Mouse (Mus musculus) heart, embryonic 13.5 days (tissue): ENCODE measurements around the gene Abca8a. TPM values are rescaled to one million over a fixed set of nuclear protein-coding genes. Genes with fewer than 3 reads are reported as not detected.

Experiments
- ATAC-seq: fragments of 200-750 bp; cut with Nextera tagmentation; 2 replicates; pipeline ENCODE4 v1.8.0; 2017; ENCODE audit warnings: moderate TSS enrichment; ENCODE audit not compliant: insufficient number of reproducible peaks, low FRiP score, low TSS enrichment; ENCODE audit errors: extremely low read depth
- H3K27ac ChIP-seq: fragments of 300-500 bp; sonication (generic); replicated peaks from 2 replicates; pipeline ENCODE4 v1.5.1; 2015; ENCODE audit warnings: moderate library complexity, mild to moderate bottlenecking, inconsistent platforms
- H3K27me3 ChIP-seq: fragments of 300-500 bp; sonication (generic); replicated peaks from 2 replicates; pipeline ENCODE4 v1.6.1; 2015; ENCODE audit warnings: mild to moderate bottlenecking, inconsistent platforms
- H3K36me3 ChIP-seq: fragments of 300-500 bp; sonication (generic); 2 replicates; pipeline ENCODE4 v1.6.1; 2015; ENCODE audit warnings: mild to moderate bottlenecking, inconsistent platforms
- H3K4me1 ChIP-seq: fragments of 300-500 bp; sonication (generic); 2 replicates; pipeline ENCODE4 v1.6.1; 2015; ENCODE audit warnings: inconsistent platforms
- H3K4me2 ChIP-seq: fragments of 300-500 bp; sonication (generic); 2 replicates; pipeline ENCODE4 v1.6.1; 2015; ENCODE audit warnings: inconsistent platforms, mild to moderate bottlenecking, moderate library complexity
- H3K4me3 ChIP-seq: fragments of 300-500 bp; sonication (generic); 2 replicates; pipeline ENCODE4 v1.5.1; 2015; ENCODE audit warnings: moderate library complexity, mild to moderate bottlenecking, inconsistent platforms
- H3K9ac ChIP-seq: fragments of 300-500 bp; sonication (generic); 2 replicates; pipeline ENCODE4 v1.6.1; 2015; ENCODE audit warnings: inconsistent platforms, mild to moderate bottlenecking, moderate library complexity
- H3K9me3 ChIP-seq: fragments of 300-500 bp; sonication (generic); 2 replicates; pipeline ENCODE4 v1.6.1; 2016; ENCODE audit warnings: inconsistent platforms
- WGBS: fragments of 180-500 bp; shearing (Covaris S2); methylation state at CpG from one replicate; pipeline ENCODE4 v1.1.7; 2015; ENCODE audit warnings: mixed read lengths; 5-methylcytosine and 5-hydroxymethylcytosine counted together
- polyA plus RNA-seq: library from polyadenylated mRNA; unstranded; fragments of >200 nt; fragmentation: Nextera tagmentation; extraction: Ambion mirVana; gene quantifications from 2 replicates; pipeline ENCODE4 v1.2.1, GENCODE M21; 2015

Abca8a gene
- 0.79 and 0.98 TPM in 2 replicates for polyA plus RNA-seq

DNA sequence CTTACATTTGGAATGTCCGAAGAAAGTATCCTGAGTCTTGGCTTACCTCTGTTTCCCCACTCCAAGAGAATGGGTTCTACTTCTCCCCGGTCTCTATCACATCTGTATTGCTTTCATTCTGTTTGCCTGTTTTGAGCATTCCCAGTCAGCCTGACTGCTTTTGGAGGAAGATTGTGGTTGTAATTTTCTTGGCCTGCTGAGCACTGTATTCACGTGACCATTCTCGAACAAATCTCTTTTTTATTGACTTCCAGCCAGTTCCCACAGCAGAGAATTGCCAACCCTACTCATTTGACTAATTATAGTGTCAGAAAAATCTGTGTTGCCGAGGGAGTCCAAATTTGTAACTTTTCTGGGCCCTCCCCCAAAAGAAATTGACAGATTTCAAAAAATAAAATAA, at the start of gene Abca8a:
Abca8a (minus strand) TSS at position 121 of the 400 bp plus-strand sequence.
- H3K4me1 ChIP-seq = no peaks in the 10 kb centered on the region
- no peaks in the 10 kb centered on the region for H3K27me3 ChIP-seq
- no peak within 1 kb of the TSS for H3K4me3 ChIP-seq
- H3K36me3 ChIP-seq = no peaks in the 10 kb centered on the region
- H3K27ac ChIP-seq = no peak within 1 kb of the TSS
- WGBS = 70% methylated on average over 5 of the region's 5 CpGs
- H3K9ac ChIP-seq = no peak within 1 kb of the TSS
- no peak within 1 kb of the TSS for H3K4me2 ChIP-seq
- H3K9me3 ChIP-seq = 0 out of 2 replicates have a peak, but pooled peaks cover 3% of the 10 kb centered on the region
- ATAC-seq = no peak

- Histone ChIP-seq H3K27ac (no peak overlapping the region), H3K4me3 (no peak overlapping the region), H3K9me3 (no peaks in the 10 kb centered on the region), H3K36me3 (0 out of 2 replicates have a peak, but pooled peaks cover 5% of the 10 kb centered on the region), H3K4me1 (no peaks in the 10 kb centered on the region), H3K27me3 (no peaks in the 10 kb centered on the region), H3K4me2 (no peak overlapping the region), H3K9ac (no peak overlapping the region)
- 77% methylated on average over 11 of the region's 11 CpGs for WGBS
- no peak for ATAC-seq
Observed at GRCm38 (mm10) chr11:110145421-110145820, 49.6 kb upstream of the Abca8a start.

DNA sequence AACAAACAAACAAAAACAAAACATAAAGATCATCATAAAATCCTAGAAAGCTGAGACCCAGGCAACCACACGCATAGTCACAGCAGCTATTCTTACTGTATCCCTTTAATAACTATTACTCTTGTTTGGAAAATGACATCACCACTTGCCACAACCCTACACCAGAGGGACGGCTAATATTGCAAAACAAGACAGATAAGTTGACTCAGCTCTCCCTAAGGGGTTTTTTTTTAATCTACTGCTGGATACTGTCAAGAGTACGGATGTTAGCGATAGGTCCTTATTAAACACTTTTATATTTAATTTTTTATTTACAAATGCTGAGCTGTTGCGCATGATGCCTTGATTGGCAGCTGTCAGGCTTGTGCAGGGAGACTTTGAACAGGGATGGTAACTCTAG, 35.0 kb upstream of the Abca8a start:
- H3K27me3 ChIP-seq = no peaks in the 10 kb centered on the region
- H3K4me1 ChIP-seq = 0 out of 2 replicates have a peak, but pooled peaks cover 2% of the 10 kb centered on the region
- no peak overlapping the region for H3K4me3 ChIP-seq
- no peak overlapping the region for H3K9ac ChIP-seq
- no peaks in the 10 kb centered on the region for H3K36me3 ChIP-seq
- no peaks in the 10 kb centered on the region for H3K9me3 ChIP-seq
- no peak for ATAC-seq
- H3K27ac ChIP-seq = no peak overlapping the region
- WGBS = 56% methylated on average over 5 of the region's 5 CpGs
- no peak overlapping the region for H3K4me2 ChIP-seq

DNA sequence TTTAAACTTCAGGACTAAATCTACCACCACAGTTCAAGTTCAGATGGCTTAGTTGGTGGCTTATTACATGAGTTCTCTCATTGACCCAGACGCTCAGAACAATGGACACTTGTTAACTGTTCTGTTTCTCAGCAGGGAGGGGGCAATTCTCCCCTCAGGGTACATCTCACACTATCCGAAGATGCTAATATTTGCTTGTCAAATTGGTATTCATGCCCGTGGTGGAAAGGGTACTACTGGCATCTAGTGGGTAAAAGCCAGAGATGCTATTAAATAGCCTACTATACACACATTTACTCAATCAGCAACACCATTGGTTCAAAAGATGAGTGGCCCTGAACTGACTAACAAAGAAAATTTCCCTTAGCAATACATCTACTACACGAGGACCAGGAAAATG, 15.4 kb upstream of the Abca8a start:
- no peak overlapping the region for H3K9ac ChIP-seq
- peaks cover 5% of the 10 kb centered on the region; the same call in 1 of the 2 replicates for H3K36me3 ChIP-seq
- ATAC-seq = no peak
- H3K4me3 ChIP-seq = no peak overlapping the region
- no peak overlapping the region for H3K4me2 ChIP-seq
- H3K9me3 ChIP-seq = 0 out of 2 replicates have a peak, but pooled peaks cover 3% of the 10 kb centered on the region
- H3K27ac ChIP-seq = no peak overlapping the region
- H3K27me3 ChIP-seq = no peaks in the 10 kb centered on the region
- 61% methylated on average over 4 of the region's 4 CpGs for WGBS
- H3K4me1 ChIP-seq = no peaks in the 10 kb centered on the region

DNA sequence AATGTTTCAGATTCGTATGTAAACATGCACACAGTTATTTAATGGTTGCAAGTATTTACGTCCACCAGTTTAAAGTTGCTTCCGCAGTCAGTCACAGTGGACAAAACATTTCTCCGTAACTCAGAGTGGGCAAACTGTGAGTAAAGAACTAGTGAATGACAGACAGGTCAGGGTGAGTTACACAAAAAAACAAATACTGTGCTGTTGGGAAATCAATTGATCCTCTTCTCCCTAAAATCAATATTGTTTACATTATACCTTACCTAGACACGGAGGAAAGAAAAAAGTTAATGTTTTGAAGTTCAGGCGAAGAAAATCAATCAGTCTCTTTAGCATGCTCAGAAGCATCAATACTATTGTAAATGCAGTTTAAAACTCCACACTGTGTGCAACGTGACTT, 5.7 kb upstream of the Abca8a start:
- Histone ChIP-seq H3K4me2 (no peak overlapping the region), H3K9ac (no peak overlapping the region), H3K4me3 (no peak overlapping the region), H3K36me3 (peaks cover 13% of the 10 kb centered on the region), H3K27me3 (no peaks in the 10 kb centered on the region), H3K27ac (no peak overlapping the region), H3K9me3 (no peaks in the 10 kb centered on the region), H3K4me1 (no peaks in the 10 kb centered on the region)
- 78% methylated on average over 7 of the region's 7 CpGs for WGBS
- ATAC-seq = no peak

- Histone ChIP-seq H3K4me1 (no peaks in the 10 kb centered on the region), H3K9me3 (no peaks in the 10 kb centered on the region), H3K4me2 (no peak overlapping the region), H3K4me3 (no peak overlapping the region), H3K36me3 (peaks cover 2% of the 10 kb centered on the region), H3K9ac (no peak overlapping the region), H3K27ac (no peak overlapping the region), H3K27me3 (no peaks in the 10 kb centered on the region)
- no peak for ATAC-seq
- WGBS = 45% methylated on average over 4 of the region's 4 CpGs
Observed at GRCm38 (mm10) chr11:110098901-110099300, 3.1 kb upstream of the Abca8a start.

DNA sequence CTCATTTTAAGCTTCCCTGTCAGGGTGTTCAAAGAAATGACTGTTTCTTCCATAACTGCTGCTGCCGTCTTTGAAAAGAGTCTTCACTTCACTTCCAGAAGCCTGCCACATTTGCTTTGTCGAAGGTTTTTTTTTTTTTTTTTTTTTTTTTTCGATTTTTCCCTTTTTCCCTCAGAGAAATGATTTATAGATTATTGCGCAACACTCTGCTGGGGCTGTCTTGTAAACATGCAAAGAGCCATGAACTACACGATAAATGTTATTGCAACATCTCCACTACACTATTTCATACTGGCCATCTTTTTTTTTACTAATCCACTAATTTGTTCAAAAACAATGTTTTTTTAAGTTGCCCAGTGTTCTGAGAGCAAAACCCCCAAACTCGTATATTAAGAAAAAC, 1.7 kb upstream of the Abca8a start:
- Histone ChIP-seq H3K4me3 (no peak overlapping the region), H3K27ac (no peak overlapping the region), H3K36me3 (no peaks in the 10 kb centered on the region), H3K4me2 (no peak overlapping the region), H3K9me3 (0 out of 2 replicates have a peak, but pooled peaks cover 1% of the 10 kb centered on the region), H3K9ac (no peak overlapping the region), H3K27me3 (no peaks in the 10 kb centered on the region), H3K4me1 (no peaks in the 10 kb centered on the region)
- no peak for ATAC-seq
- WGBS = 65% methylated on average over 6 of the region's 6 CpGs

- no peak overlapping the region for H3K4me2 ChIP-seq
- ATAC-seq = no peak
Observed at GRCm38 (mm10) chr11:110094846-110095380, 865 bp downstream of the Abca8a start.

GRCm38 (mm10) chr11:110094236-110094635, 1.5 kb downstream of the Abca8a start:
- Histone ChIP-seq H3K4me2 (no peak overlapping the region), H3K27ac (no peak overlapping the region), H3K4me3 (no peak overlapping the region), H3K4me1 (no peaks in the 10 kb centered on the region), H3K27me3 (no peaks in the 10 kb centered on the region), H3K9ac (no peak overlapping the region), H3K36me3 (no peaks in the 10 kb centered on the region), H3K9me3 (0 out of 2 replicates have a peak, but pooled peaks cover 3% of the 10 kb centered on the region)
- no peak for ATAC-seq
- 68% methylated on average over 3 of the region's 3 CpGs for WGBS

More at GRCm38 (mm10) chr11:110094846-110095380, 865 bp downstream of the Abca8a start:
- no peaks in the 10 kb centered on the region for H3K4me1 ChIP-seq
- H3K9me3 ChIP-seq = 0 out of 2 replicates have a peak, but pooled peaks cover 3% of the 10 kb centered on the region
- WGBS = 71% methylated on average over 7 of the region's 7 CpGs
- no peak overlapping the region for H3K4me3 ChIP-seq
- H3K9ac ChIP-seq = no peak overlapping the region
- no peak overlapping the region for H3K27ac ChIP-seq
- H3K36me3 ChIP-seq = no peaks in the 10 kb centered on the region
- H3K27me3 ChIP-seq = no peaks in the 10 kb centered on the region

- H3K4me2 ChIP-seq = no peak overlapping the region
- no peaks in the 10 kb centered on the region for H3K36me3 ChIP-seq
- ATAC-seq = no peak
- H3K27me3 ChIP-seq = no peaks in the 10 kb centered on the region
- no peak overlapping the region for H3K4me3 ChIP-seq
- no peak overlapping the region for H3K27ac ChIP-seq
- no peaks in the 10 kb centered on the region for H3K4me1 ChIP-seq
- 0 out of 2 replicates have a peak, but pooled peaks cover 3% of the 10 kb centered on the region for H3K9me3 ChIP-seq
- WGBS = 51% methylated on average over 2 of the region's 2 CpGs
- H3K9ac ChIP-seq = no peak overlapping the region
Observed at GRCm38 (mm10) chr11:110091328-110091727, 4.5 kb downstream of the Abca8a start.

GRCm38 (mm10) chr11:110072158-110072557, 23.6 kb downstream of the Abca8a start:
- H3K9ac ChIP-seq = no peak overlapping the region
- no peaks in the 10 kb centered on the region for H3K9me3 ChIP-seq
- no peak overlapping the region for H3K4me2 ChIP-seq
- no peaks in the 10 kb centered on the region for H3K36me3 ChIP-seq
- 78% methylated on average over 3 of the region's 3 CpGs for WGBS
- H3K27ac ChIP-seq = no peak overlapping the region
- H3K4me3 ChIP-seq = no peak overlapping the region
- ATAC-seq = no peak
- H3K27me3 ChIP-seq = no peaks in the 10 kb centered on the region
- H3K4me1 ChIP-seq = no peaks in the 10 kb centered on the region

GRCm38 (mm10) chr11:110061032-110061431, 34.7 kb downstream of the Abca8a start:
- Histone ChIP-seq H3K9me3 (no peaks in the 10 kb centered on the region), H3K4me2 (no peak overlapping the region), H3K9ac (no peak overlapping the region), H3K27me3 (no peaks in the 10 kb centered on the region), H3K4me3 (no peak overlapping the region), H3K4me1 (no peaks in the 10 kb centered on the region), H3K36me3 (no peaks in the 10 kb centered on the region), H3K27ac (no peak overlapping the region)
- WGBS = 50% methylated on average over 4 of the region's 4 CpGs
- no peak for ATAC-seq
